Comparison of ENCODE assay signal across 19 mouse cellular contexts in genomic region chr5:127815292-127815691, GRCm38 (mm10).
"Had no signal": no experiment of that assay in that cellular context is flagged by ENCODE, and none has a peak within 500 bp of the region (broad histone marks: within the 10 kb centered on the region; RNA-seq: fewer than 3 reads in every experiment).

No protein-coding gene starts in this region.

- H3K27me3 ChIP-seq: limb, embryonic 12.5 days; limb, embryonic 15.5 days; liver, embryonic 12.5 days; midbrain, embryonic 12.5 days; midbrain, embryonic 15.5 days; neural tube, embryonic 12.5 days; neural tube, embryonic 15.5 days had no signal

- H3K36me3 ChIP-seq: limb, embryonic 12.5 days; limb, embryonic 15.5 days; liver, embryonic 12.5 days; midbrain, embryonic 12.5 days; midbrain, embryonic 15.5 days; neural tube, embryonic 12.5 days; neural tube, embryonic 15.5 days had no signal

- H3K4me2 ChIP-seq: limb, embryonic 12.5 days; limb, embryonic 15.5 days; liver, embryonic 12.5 days; midbrain, embryonic 12.5 days; midbrain, embryonic 15.5 days; neural tube, embryonic 12.5 days; neural tube, embryonic 15.5 days had no signal

- H3K4me3 ChIP-seq: limb, embryonic 12.5 days; limb, embryonic 15.5 days; liver, embryonic 12.5 days; midbrain, embryonic 12.5 days; midbrain, embryonic 15.5 days; neural tube, embryonic 12.5 days; neural tube, embryonic 15.5 days had no signal

- H3K4me1 ChIP-seq: limb, embryonic 12.5 days; limb, embryonic 15.5 days; liver, embryonic 12.5 days; midbrain, embryonic 12.5 days; midbrain, embryonic 15.5 days; neural tube, embryonic 12.5 days; neural tube, embryonic 15.5 days had no signal

- H3K9ac ChIP-seq: limb, embryonic 12.5 days; limb, embryonic 15.5 days; liver, embryonic 12.5 days; midbrain, embryonic 12.5 days; midbrain, embryonic 15.5 days; neural tube, embryonic 12.5 days; neural tube, embryonic 15.5 days had no signal

- DNase-seq: kidney, adult 18-20 months; kidney, adult 9 months; kidney, postnatal 14 days; kidney, postnatal 4 days; left cerebral cortex, postnatal 4 days; lung, adult 2 months; right cerebral cortex, adult 18-20 months; right cerebral cortex, postnatal 25 days; thymus, adult 2 months; thymus, postnatal 14 days; thymus, postnatal 4 days had no signal

- ATAC-seq: liver, embryonic 12.5 days; midbrain, embryonic 15.5 days had no signal

- H3K9me3 ChIP-seq: limb, embryonic 12.5 days; limb, embryonic 15.5 days; midbrain, embryonic 12.5 days; midbrain, embryonic 15.5 days; neural tube, embryonic 12.5 days; neural tube, embryonic 15.5 days had no signal

- H3K27ac ChIP-seq: limb, embryonic 12.5 days; limb, embryonic 15.5 days; liver, embryonic 12.5 days; macrophage; midbrain, embryonic 12.5 days; midbrain, embryonic 15.5 days; neural tube, embryonic 12.5 days; neural tube, embryonic 15.5 days had no signal
